Mouse (Mus musculus): Measurements from ENCODE around the gene Dctn1. TPM values are rescaled to one million over a fixed set of nuclear protein-coding genes. Genes with fewer than 3 reads are reported as not detected.

Dctn1 gene
- polyA plus RNA-seq, 2 experiments, result 21.1 to 22.5 TPM

DNA sequence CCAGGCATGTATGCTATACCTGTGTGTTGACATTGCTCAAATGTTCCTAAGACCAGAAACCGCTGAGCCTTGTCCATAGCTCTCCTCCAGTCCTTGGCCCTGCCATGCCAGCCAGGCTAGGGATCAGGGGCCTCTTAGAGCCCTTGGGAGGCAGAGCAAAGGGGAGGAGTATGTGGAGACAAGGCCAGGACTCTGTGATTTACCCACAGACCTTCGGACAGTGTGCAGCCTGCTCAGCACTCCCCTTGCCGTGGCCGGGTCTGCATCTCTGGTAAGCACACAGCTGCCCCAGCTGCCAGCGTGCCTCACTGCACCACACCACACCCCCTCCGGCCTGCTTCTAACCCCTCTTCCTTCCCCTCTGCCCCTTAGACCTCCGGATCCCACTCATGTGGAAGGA is 18.4 kb upstream of the Dctn1 start:
- ATAC-seq (ENCODE audit: insufficient read depth) (no peak), DNase-seq (ENCODE audit: low read depth in 3 of 3, low spot score in 3 of 3) (no peak)
- H3K4me2 ChIP-seq (ENCODE audit: low read depth), result no peak overlapping the region
- H3K27ac ChIP-seq, result no peak overlapping the region
- H3K27me3 ChIP-seq (ENCODE audit: control insufficient read depth, insufficient read depth, low read length), result peaks cover 8% of the 10 kb centered on the region
- 49% methylated on average over 7 of the region's 7 CpGs for WGBS (ENCODE audit: insufficient replicate concordance)
- no peaks in the 10 kb centered on the region for H3K9me3 ChIP-seq (ENCODE audit: control insufficient read depth, low read length)
- H3K4me3 ChIP-seq (ENCODE audit: insufficient read depth in 1 of 2, low read depth in 2 of 2, low read length in 2 of 2), result no peak overlapping the region
- no peak overlapping the region for H3K9ac ChIP-seq (replicated peaks)
- no peak for TF ChIP-seq EP300 (IDR thresholded peaks at IDR 0.05; ENCODE audit: low read depth)
- TF ChIP-seq CTCF (IDR thresholded peaks at IDR 0.05; ENCODE audit: low read depth), result no peak
- H3K4me1 ChIP-seq (replicated peaks; ENCODE audit: control insufficient read depth in 2 of 2, insufficient read depth in 2 of 2, low read length in 1 of 2), result peaks cover 0 to 2% of the 10 kb centered on the region in 2 experiments; a peak in 1 of 4 replicates
- no peaks in the 10 kb centered on the region for H3K36me3 ChIP-seq (replicated peaks; ENCODE audit: control insufficient read depth, insufficient read depth, low read depth)

DNA sequence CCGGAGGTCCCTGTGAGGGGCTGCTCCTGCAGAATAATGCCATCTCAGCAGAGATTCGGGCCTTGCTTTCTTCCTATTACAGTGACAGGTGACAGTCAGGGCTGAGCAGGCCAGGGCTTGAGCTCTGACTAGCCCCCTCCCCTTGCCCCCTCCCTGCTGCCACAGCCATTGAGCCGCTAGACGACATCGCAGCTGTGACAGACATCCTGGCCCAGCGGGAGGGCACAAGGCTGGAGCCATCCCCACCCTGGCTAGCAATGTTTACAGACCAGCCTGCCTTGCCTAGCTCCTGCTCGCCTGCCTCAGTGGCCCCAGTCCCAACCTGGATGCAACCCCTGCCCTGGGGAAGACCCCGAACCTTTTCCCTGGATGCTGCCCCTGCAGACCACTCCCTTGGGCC is 14.0 kb upstream of the Dctn1 start:
- H3K9me3 ChIP-seq (ENCODE audit: control insufficient read depth, low read length), result no peaks in the 10 kb centered on the region

DNA sequence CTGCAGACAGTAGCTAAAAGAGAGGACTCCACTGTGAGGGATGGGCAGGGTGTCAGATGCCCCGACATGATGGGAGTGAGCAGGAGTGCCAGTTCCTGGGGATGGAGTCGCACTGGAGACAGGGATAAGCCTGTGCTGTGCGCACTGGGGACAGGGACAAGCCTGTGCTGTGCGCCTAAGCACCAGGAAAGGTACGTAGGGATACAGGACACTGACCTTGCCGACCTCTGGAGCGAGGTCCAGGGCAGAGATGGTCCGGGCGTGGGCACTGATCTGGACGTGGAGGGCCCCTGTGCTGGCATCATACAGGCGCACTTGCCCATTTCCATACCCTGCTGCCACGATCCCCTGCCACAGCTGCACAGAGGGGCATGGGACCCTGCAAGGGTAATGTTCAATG is 12.7 kb upstream of the Dctn1 start:
- no peak for TF ChIP-seq EP300 (IDR thresholded peaks at IDR 0.05; ENCODE audit: low read depth)
- no peak for TF ChIP-seq CTCF (IDR thresholded peaks at IDR 0.05; ENCODE audit: low read depth)
- no peak for DNase-seq (ENCODE audit: low read depth in 3 of 3, low spot score in 3 of 3)
- no peak for ATAC-seq (ENCODE audit: insufficient read depth)
- H3K27ac ChIP-seq, result no peak overlapping the region
- H3K27me3 ChIP-seq (ENCODE audit: control insufficient read depth, insufficient read depth, low read length), result peaks cover 14% of the 10 kb centered on the region
- WGBS (ENCODE audit: insufficient replicate concordance), result 69% methylated on average over 12 of the region's 12 CpGs
- H3K9ac ChIP-seq (replicated peaks), result no peak overlapping the region
- H3K9me3 ChIP-seq (ENCODE audit: control insufficient read depth, low read length), result no peaks in the 10 kb centered on the region
- no peak overlapping the region for H3K4me3 ChIP-seq (ENCODE audit: insufficient read depth in 1 of 2, low read depth in 2 of 2, low read length in 2 of 2)
- H3K4me2 ChIP-seq (ENCODE audit: low read depth), result no peak overlapping the region
- no peaks in the 10 kb centered on the region for H3K4me1 ChIP-seq (replicated peaks; ENCODE audit: control insufficient read depth in 2 of 2, insufficient read depth in 2 of 2, low read length in 1 of 2)
- H3K36me3 ChIP-seq (replicated peaks; ENCODE audit: control insufficient read depth, insufficient read depth, low read depth), result no peaks in the 10 kb centered on the region

More for the DNA sequence above, 14.0 kb upstream of the Dctn1 start:
- DNase-seq (ENCODE audit: low read depth in 3 of 3, low spot score in 3 of 3) (no peak), ATAC-seq (ENCODE audit: insufficient read depth) (no peak)
- no peaks in the 10 kb centered on the region for H3K4me1 ChIP-seq (replicated peaks; ENCODE audit: control insufficient read depth in 2 of 2, insufficient read depth in 2 of 2, low read length in 1 of 2)
- peaks cover 12% of the 10 kb centered on the region for H3K27me3 ChIP-seq (ENCODE audit: control insufficient read depth, insufficient read depth, low read length)
- no peak overlapping the region for H3K4me2 ChIP-seq (ENCODE audit: low read depth)
- H3K4me3 ChIP-seq (ENCODE audit: insufficient read depth in 1 of 2, low read depth in 2 of 2, low read length in 2 of 2), result no peak overlapping the region
- no peak overlapping the region for H3K9ac ChIP-seq (replicated peaks)
- H3K27ac ChIP-seq, result no peak overlapping the region
- WGBS (ENCODE audit: insufficient replicate concordance), result 31% methylated on average over 8 of the region's 8 CpGs
- no peaks in the 10 kb centered on the region for H3K36me3 ChIP-seq (replicated peaks; ENCODE audit: control insufficient read depth, insufficient read depth, low read depth)
- TF ChIP-seq CTCF (IDR thresholded peaks at IDR 0.05; ENCODE audit: low read depth), result no peak
- TF ChIP-seq EP300 (IDR thresholded peaks at IDR 0.05; ENCODE audit: low read depth), result no peak

DNA sequence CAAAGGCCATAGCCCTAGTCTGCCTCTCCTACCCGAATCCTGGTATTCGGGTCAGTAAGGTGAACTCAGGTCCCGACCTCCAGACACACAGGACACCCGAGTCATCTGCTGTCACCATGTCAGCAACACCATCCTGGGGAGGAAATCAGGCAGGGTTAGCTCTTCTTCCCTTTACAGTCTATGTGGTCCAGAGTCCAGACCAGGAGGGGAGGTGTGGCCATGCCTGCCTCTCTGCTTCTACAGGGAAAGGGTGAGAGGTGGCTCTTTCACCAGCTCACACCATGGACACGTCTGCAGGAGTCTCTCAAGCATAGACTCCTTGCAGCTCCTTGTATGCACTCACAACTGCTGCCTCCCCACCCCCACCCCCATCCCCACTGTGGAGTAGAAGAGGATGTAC is 12.2 kb upstream of the Dctn1 start:
- DNase-seq (ENCODE audit: low read depth in 3 of 3, low spot score in 3 of 3), result no peak
- TF ChIP-seq CTCF (IDR thresholded peaks at IDR 0.05; ENCODE audit: low read depth) (no peak), EP300 (IDR thresholded peaks at IDR 0.05; ENCODE audit: low read depth) (no peak)
- ATAC-seq (ENCODE audit: insufficient read depth), result 0 out of 2 replicates have a peak, but pooled peaks have one; percentile 16
- Histone ChIP-seq H3K27ac (no peak overlapping the region), H3K4me2 (ENCODE audit: low read depth) (no peak overlapping the region), H3K27me3 (ENCODE audit: control insufficient read depth, insufficient read depth, low read length) (peaks cover 14% of the 10 kb centered on the region), H3K36me3 (replicated peaks; ENCODE audit: control insufficient read depth, insufficient read depth, low read depth) (no peaks in the 10 kb centered on the region), H3K4me1 (replicated peaks; ENCODE audit: control insufficient read depth in 2 of 2, insufficient read depth in 2 of 2, low read length in 1 of 2) (no peaks in the 10 kb centered on the region), H3K9ac (replicated peaks) (no peak overlapping the region), H3K4me3 (ENCODE audit: insufficient read depth in 1 of 2, low read depth in 2 of 2, low read length in 2 of 2) (no peak overlapping the region), H3K9me3 (ENCODE audit: control insufficient read depth, low read length) (no peaks in the 10 kb centered on the region)
- WGBS (ENCODE audit: insufficient replicate concordance), result 55% methylated on average over 5 of the region's 5 CpGs

DNA sequence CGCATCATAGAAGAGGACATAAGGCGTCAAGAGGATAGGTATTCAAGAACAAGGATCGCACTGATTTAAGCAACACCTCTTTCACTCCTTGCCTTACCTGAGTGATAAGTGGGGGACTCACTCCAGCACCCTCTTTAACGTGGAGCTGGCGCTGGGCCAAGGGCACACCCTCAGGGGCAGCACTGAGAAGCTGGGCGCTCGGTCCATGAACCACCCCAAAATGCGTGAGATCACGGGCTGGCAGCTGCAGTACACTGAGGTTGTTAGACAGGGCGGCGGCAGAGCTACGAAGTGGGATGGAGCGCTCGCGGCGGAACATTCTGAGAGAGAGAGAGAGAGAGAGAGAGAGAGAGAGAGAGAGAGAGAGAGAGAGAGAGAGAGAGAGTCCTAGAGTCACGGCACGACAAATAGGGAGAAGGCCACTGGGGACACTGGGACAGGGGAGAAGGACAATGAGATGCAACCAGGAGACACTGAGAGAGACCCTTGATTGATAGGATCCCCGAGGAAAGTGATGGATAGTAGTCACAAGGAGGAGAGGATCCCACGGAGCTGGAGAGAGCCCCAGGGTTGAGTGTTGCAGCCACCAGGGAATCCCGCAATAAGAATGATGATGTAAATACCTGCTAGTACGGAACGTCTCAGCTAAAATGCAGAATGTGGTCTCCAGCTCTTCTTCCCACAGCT is 10.0 kb upstream of the Dctn1 start:
- Histone ChIP-seq H3K27me3 (ENCODE audit: control insufficient read depth, insufficient read depth, low read length) (peaks cover 23% of the 10 kb centered on the region), H3K36me3 (replicated peaks; ENCODE audit: control insufficient read depth, insufficient read depth, low read depth) (no peaks in the 10 kb centered on the region), H3K9ac (replicated peaks) (no peak overlapping the region; the same call in 1 of the 2 replicates), H3K9me3 (ENCODE audit: control insufficient read depth, low read length) (no peaks in the 10 kb centered on the region), H3K4me1 (replicated peaks; ENCODE audit: control insufficient read depth in 2 of 2, insufficient read depth in 2 of 2, low read length in 1 of 2) (no peaks in the 10 kb centered on the region), H3K4me2 (ENCODE audit: low read depth) (peak overlapping the region; percentile 80), H3K4me3 (ENCODE audit: insufficient read depth in 1 of 2, low read depth in 2 of 2, low read length in 2 of 2) (peak overlapping the region; percentile 46 to 53), H3K27ac (no peak overlapping the region)
- DNase-seq (ENCODE audit: low read depth in 3 of 3, low spot score in 3 of 3) (no peak), ATAC-seq (ENCODE audit: insufficient read depth) (0 out of 2 replicates have a peak, but pooled peaks have one; percentile 7)
- whole genome bisulfite sequencing (ENCODE audit: insufficient replicate concordance), result 10% methylated on average over 23 of the region's 23 CpGs
- TF ChIP-seq CTCF (IDR thresholded peaks at IDR 0.05; ENCODE audit: low read depth) (no peak), EP300 (IDR thresholded peaks at IDR 0.05; ENCODE audit: low read depth) (no peak)

All from liver, embryonic 14.5 days (tissue).